Mouse (Mus musculus) MEL (cell line): Measurements from ENCODE around the gene Cdadc1. TPM values are rescaled to one million over a fixed set of nuclear protein-coding genes. Genes with fewer than 3 reads are reported as not detected.

ENCODE experiments used
- DNase-seq: peaks from one replicate; pipeline ENCODE4 v3.0.0; 2011; ENCODE audit warnings: low read depth, low spot score
- H3K27ac ChIP-seq: 2 replicates; pipeline ENCODE4 v1.5.1; 2012; ENCODE audit warnings: low read depth, mild to moderate bottlenecking, control low read depth, low read length, moderate library complexity; ENCODE audit not compliant: control insufficient read depth
- H3K27me3 ChIP-seq, 2 experiments: fragments of 150-350 bp in 1 of 2; sonication (generic) in 1 of 2; 2 replicates each; pipeline ENCODE4 v1.6.1; 2012; ENCODE audit warnings: low read length in 2 of 2, mild to moderate bottlenecking in 2 of 2, improper control_type of control experiment in 1 of 2, moderate library complexity in 1 of 2; ENCODE audit not compliant: insufficient read depth in 2 of 2, control insufficient read depth in 1 of 2
- H3K36me3 ChIP-seq, 2 experiments: 2 replicates each; pipeline ENCODE4 v1.6.1; 2012 to 2014; ENCODE audit warnings: low read length in 2 of 2, improper control_type of control experiment in 1 of 2, inconsistent platforms in 1 of 2, mild to moderate bottlenecking in 1 of 2; ENCODE audit not compliant: insufficient read depth in 2 of 2, control insufficient read depth in 1 of 2
- H3K4me1 ChIP-seq, 2 experiments: fragments of 150-350 bp in 1 of 2; sonication (generic) in 1 of 2; 2 replicates each; pipeline ENCODE4 v1.6.1; 2012; ENCODE audit warnings: low read length in 2 of 2, improper control_type of control experiment in 1 of 2, mild to moderate bottlenecking in 1 of 2; ENCODE audit not compliant: insufficient read depth in 2 of 2, control insufficient read depth in 1 of 2
- H3K4me3 ChIP-seq, 2 experiments: fragments of 150-350 bp in 1 of 2; sonication (generic) in 1 of 2; 2 replicates each; pipeline ENCODE4 v1.5.1; 2012; ENCODE audit warnings: low read depth in 2 of 2, low read length in 2 of 2, mild to moderate bottlenecking in 2 of 2, moderate library complexity in 2 of 2, control low read depth in 1 of 2, improper control_type of control experiment in 1 of 2; ENCODE audit not compliant: control insufficient read depth in 1 of 2, insufficient read depth in 1 of 2
- H3K79me2 ChIP-seq: 2 replicates; pipeline ENCODE4 v1.6.1; 2012; ENCODE audit warnings: mild to moderate bottlenecking, low read length, moderate library complexity; ENCODE audit not compliant: control insufficient read depth, poor library complexity, insufficient read depth
- H3K9ac ChIP-seq: 2 replicates; pipeline ENCODE4 v1.6.1; 2012; ENCODE audit warnings: low read depth, mild to moderate bottlenecking, control low read depth, low read length, moderate library complexity; ENCODE audit not compliant: control insufficient read depth, poor library complexity, severe bottlenecking
- H3K9me3 ChIP-seq: fragments of 150-350 bp; sonication (generic); replicated peaks from 2 replicates; pipeline ENCODE4 v1.6.1; 2012; ENCODE audit warnings: mild to moderate bottlenecking, low read length, improper control_type of control experiment, moderate library complexity; ENCODE audit not compliant: insufficient read depth
- CHD2 ChIP-seq: IDR thresholded peaks from 2 replicates; pipeline ENCODE4 v1.6.1; 2011; ENCODE audit warnings: low read length, improper control_type of control experiment
- E2F4 ChIP-seq: IDR thresholded peaks from 2 replicates; pipeline ENCODE4 v1.6.1; 2011; ENCODE audit warnings: low read depth, low read length, improper control_type of control experiment, borderline replicate concordance
- ELF1 ChIP-seq: IDR thresholded peaks from 2 replicates; pipeline ENCODE4 v1.6.1; 2014; ENCODE audit warnings: low read depth, mild to moderate bottlenecking, inconsistent platforms, low read length, improper control_type of control experiment, moderate library complexity
- EP300 ChIP-seq, 2 experiments: IDR thresholded peaks; 2 replicates each; pipeline ENCODE4 v1.6.1; 2011; ENCODE audit warnings: improper control_type of control experiment in 2 of 2, low read length in 2 of 2, low read depth in 1 of 2, mild to moderate bottlenecking in 1 of 2
- ETS1 ChIP-seq: IDR thresholded peaks from 2 replicates; pipeline ENCODE4 v1.6.1; 2012; ENCODE audit warnings: low read depth, mild to moderate bottlenecking, inconsistent platforms, low read length, improper control_type of control experiment, moderate library complexity
- GABPA ChIP-seq: IDR thresholded peaks from 2 replicates; pipeline ENCODE4 v1.6.1; 2012; ENCODE audit warnings: low read depth, mild to moderate bottlenecking, inconsistent platforms, low read length, improper control_type of control experiment, moderate library complexity
- KAT2A ChIP-seq: conservative IDR thresholded peaks from 2 replicates; pipeline ENCODE4 v1.6.1; 2012; ENCODE audit warnings: low read depth, low read length, improper control_type of control experiment, inconsistent platforms
- MAX ChIP-seq: IDR thresholded peaks from 2 replicates; pipeline ENCODE4 v1.6.1; 2011; ENCODE audit warnings: low read length, improper control_type of control experiment
- MAZ ChIP-seq: IDR thresholded peaks from 2 replicates; pipeline ENCODE4 v1.6.1; 2012; ENCODE audit warnings: low read depth, mild to moderate bottlenecking, inconsistent platforms, low read length, improper control_type of control experiment
- MYB ChIP-seq: IDR thresholded peaks from 2 replicates; pipeline ENCODE4 v1.6.1; 2011; ENCODE audit warnings: mild to moderate bottlenecking, low read depth, low read length, improper control_type of control experiment
- MYC ChIP-seq: IDR thresholded peaks from 2 replicates; pipeline ENCODE4 v1.6.1; 2011; ENCODE audit warnings: low read depth, mild to moderate bottlenecking, low read length, improper control_type of control experiment, moderate library complexity
- POLR2A ChIP-seq, 2 experiments: IDR thresholded peaks; 2 replicates each; pipeline ENCODE4 v1.6.1; 2011 to 2012; ENCODE audit warnings: low read length in 2 of 2, mild to moderate bottlenecking in 2 of 2, control low read depth in 1 of 2, improper control_type of control experiment in 1 of 2, low read depth in 1 of 2, moderate library complexity in 1 of 2; ENCODE audit not compliant: control insufficient read depth in 1 of 2, insufficient read depth in 1 of 2, poor library complexity in 1 of 2
- POLR2AphosphoS5 ChIP-seq: IDR thresholded peaks from 2 replicates; pipeline ENCODE4 v1.6.1; 2012; ENCODE audit warnings: low read depth, borderline replicate concordance, mild to moderate bottlenecking, inconsistent platforms, low read length, moderate library complexity, mixed read lengths
- RAD21 ChIP-seq: IDR thresholded peaks from 2 replicates; pipeline ENCODE4 v1.6.1; 2011; ENCODE audit warnings: mild to moderate bottlenecking, low read depth, low read length, improper control_type of control experiment
- RCOR1 ChIP-seq: IDR thresholded peaks from 2 replicates; pipeline ENCODE4 v1.6.1; 2012; ENCODE audit warnings: low read depth, mild to moderate bottlenecking, inconsistent platforms, low read length, improper control_type of control experiment
- TAL1 ChIP-seq: IDR thresholded peaks from 2 replicates; pipeline ENCODE4 v1.6.1; 2012; ENCODE audit warnings: mild to moderate bottlenecking, inconsistent platforms, low read length, moderate library complexity, mixed read lengths
- USF1 ChIP-seq: IDR thresholded peaks from 2 replicates; pipeline ENCODE4 v1.6.1; 2014; ENCODE audit warnings: low read depth, mild to moderate bottlenecking, inconsistent platforms, low read length, improper control_type of control experiment, moderate library complexity
- USF2 ChIP-seq, 2 experiments: IDR thresholded peaks; 2 replicates each; pipeline ENCODE4 v1.6.1; 2011 to 2012; ENCODE audit warnings: improper control_type of control experiment in 2 of 2, low read length in 2 of 2, borderline replicate concordance in 1 of 2, inconsistent platforms in 1 of 2, low read depth in 1 of 2, mild to moderate bottlenecking in 1 of 2; ENCODE audit not compliant: insufficient read depth in 1 of 2
- ZKSCAN1 ChIP-seq: IDR thresholded peaks from 2 replicates; pipeline ENCODE4 v1.6.1; 2012; ENCODE audit warnings: low read depth, mild to moderate bottlenecking, inconsistent platforms, low read length, improper control_type of control experiment, moderate library complexity
- ZMIZ1 ChIP-seq: IDR thresholded peaks from 2 replicates; pipeline ENCODE4 v1.6.1; 2012; ENCODE audit warnings: low read depth, mild to moderate bottlenecking, inconsistent platforms, low read length, improper control_type of control experiment, moderate library complexity
- polyA plus RNA-seq, 2 experiments: library from polyadenylated mRNA; stranded (reverse) in 1 of 2; unstranded in 1 of 2; fragments of >175 nt in 1 of 2; fragments of >200 nt in 1 of 2; gene quantifications; 2 replicates each; pipeline versions ENCODE4 v1.2.1 to v1.2.4; 2012; ENCODE audit warnings: low replicate concordance in 2 of 2, low read depth in 1 of 2; ENCODE audit not compliant: insufficient read length in 2 of 2, insufficient read depth in 1 of 2, missing spikeins in 1 of 2
- total RNA-seq: library from RNA; depleted of rRNA; stranded (reverse); fragments of 300-350 nt; gene quantifications from 2 replicates; pipeline ENCODE4 v1.2.3, GENCODE M21; 2012

Cdadc1 gene
- total and polyA plus RNA-seq, 3 experiments = 16.4 to 23.8 TPM; not detected in 1

DNA sequence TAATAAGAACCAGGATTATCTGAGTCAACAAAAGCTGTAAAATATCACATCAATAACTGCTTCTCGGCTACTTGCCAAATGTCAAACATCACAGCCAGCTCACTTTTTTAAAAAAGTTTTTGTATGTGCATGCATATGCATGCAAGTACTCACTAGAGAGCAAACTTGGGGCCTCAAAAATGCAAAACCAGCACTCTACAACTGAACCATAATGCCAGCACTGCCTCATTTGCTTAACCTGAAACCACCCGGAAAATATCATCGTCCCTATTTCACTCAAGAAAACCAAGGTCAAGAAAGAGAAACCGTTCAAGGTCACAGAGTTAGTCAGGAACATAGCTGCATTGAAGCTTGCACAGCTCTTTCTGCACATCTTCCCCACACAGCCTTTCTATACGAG lies 21.4 kb downstream of the Cdadc1 start:
- Histone ChIP-seq H3K79me2 (no peaks in the 10 kb centered on the region), H3K9me3 (no peaks in the 10 kb centered on the region)
- TF ChIP-seq ELF1 (no peak), ZKSCAN1 (no peak), MYB (no peak), POLR2AphosphoS5 (no peak), MYC (no peak)
- TF ChIP-seq, all 39 proteins: peak for 0
- no peak for DNase-seq
- Histone ChIP-seq H3K4me1 (no peaks in the 10 kb centered on the region), H3K27ac (no peak overlapping the region), H3K36me3 (no peaks in the 10 kb centered on the region; a peak in 2 of 4 replicates), H3K27me3 (no peaks in the 10 kb centered on the region), H3K4me3 (no peak overlapping the region), H3K9ac (no peak overlapping the region)

DNA sequence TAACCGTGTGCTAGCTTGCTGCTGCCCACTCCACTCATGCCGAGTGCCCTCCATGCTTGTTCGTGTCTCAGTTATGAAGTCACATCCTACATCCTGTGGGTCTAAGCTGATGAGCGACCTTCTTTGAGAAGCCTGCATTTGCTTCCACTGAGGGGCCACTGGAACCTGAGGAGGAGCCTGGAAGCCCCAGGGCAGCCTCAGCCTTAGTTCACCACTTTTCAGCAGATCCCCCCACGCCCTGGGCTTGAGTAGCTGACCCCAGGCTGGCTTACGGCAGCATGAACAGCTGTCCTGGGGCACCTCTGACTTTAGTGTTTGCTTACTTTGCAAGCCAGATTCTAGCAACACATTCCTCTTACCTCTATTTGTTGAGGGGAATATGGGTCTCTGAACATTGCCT lies 31.0 kb downstream of the Cdadc1 start:
- TF ChIP-seq USF1 (no peak), CHD2 (no peak), GABPA (no peak), EP300 (IDR thresholded peaks at IDR 0.05; ENCODE audit: low read depth in 1 of 2, low read length in 2 of 2) (no peak), MAZ (no peak), KAT2A (no peak), RCOR1 (no peak), TAL1 (no peak), E2F4 (no peak), ETS1 (no peak), RAD21 (no peak), POLR2A (IDR thresholded peaks at IDR 0.05; ENCODE audit: control insufficient read depth in 1 of 2, insufficient read depth in 1 of 2, low read depth in 1 of 2, low read length in 2 of 2, poor library complexity in 1 of 2) (no peak), POLR2AphosphoS5 (no peak), USF2 (IDR thresholded peaks at IDR 0.05; ENCODE audit: borderline replicate concordance in 1 of 2, insufficient read depth in 1 of 2, low read depth in 1 of 2, low read length in 2 of 2) (no peak), MAX (no peak), ZMIZ1 (no peak)
- TF ChIP-seq, all 39 proteins: peak for 0
- DNase-seq = no peak
- no peaks in the 10 kb centered on the region for H3K36me3 ChIP-seq
- H3K9ac ChIP-seq = no peak overlapping the region
- no peak overlapping the region for H3K27ac ChIP-seq
- H3K27me3 ChIP-seq = no peaks in the 10 kb centered on the region
- no peaks in the 10 kb centered on the region for H3K4me1 ChIP-seq
- H3K4me3 ChIP-seq = no peak overlapping the region
- H3K9me3 ChIP-seq = no peaks in the 10 kb centered on the region
- H3K79me2 ChIP-seq = no peaks in the 10 kb centered on the region
